Mouse (Mus musculus): ENCODE measurements around the gene Tex44.

DNA sequence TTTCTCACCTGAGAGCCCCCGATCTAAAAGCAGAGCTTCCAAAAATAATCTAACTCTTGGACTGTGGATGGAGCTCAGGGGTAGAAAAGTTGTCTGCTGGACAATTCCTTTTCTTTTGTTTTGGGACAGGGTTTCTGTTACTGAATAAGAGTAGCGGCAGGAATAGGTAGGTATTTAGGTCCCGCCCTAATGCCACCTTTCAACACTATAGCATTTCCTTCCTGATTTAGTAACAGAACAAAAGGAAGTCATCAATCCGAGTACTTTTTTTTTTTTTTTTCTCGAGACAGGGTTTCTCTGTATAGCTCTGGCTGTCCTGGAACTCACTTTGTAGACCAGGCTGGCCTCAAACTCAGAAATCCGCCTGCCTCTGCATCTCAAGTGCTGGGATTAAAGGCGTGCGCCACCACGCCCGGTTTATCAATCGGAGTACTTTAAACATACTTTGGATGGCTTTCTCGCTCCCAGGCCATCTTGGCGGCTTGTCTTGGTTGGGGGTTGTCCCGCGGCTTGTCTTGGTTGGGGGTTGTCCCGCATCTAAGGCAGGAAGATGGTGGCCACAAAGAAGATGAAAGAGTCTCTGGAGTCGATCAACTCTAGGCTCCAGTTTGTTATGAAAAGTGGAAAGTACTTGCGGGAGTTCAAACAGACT is 47.1 kb downstream of the Tex44 start:
- TF ChIP-seq CTCF (IDR thresholded peaks at IDR 0.05; ENCODE audit: control insufficient read depth, insufficient read depth, insufficient read length) (no peak), MYOG (IDR thresholded peaks at IDR 0.05; ENCODE audit: control insufficient read depth, extremely low read depth, insufficient read length) (no peak), MAX (IDR thresholded peaks at IDR 0.05) (no peak)
